Mouse (Mus musculus) forebrain, embryonic 15.5 days (tissue): ENCODE results near the gene Wdr93. TPM values are rescaled to one million over a fixed set of nuclear protein-coding genes. Genes with fewer than 3 reads are reported as not detected.
"Not testable (repeated sequence)": the region's sequence is repeated elsewhere in the genome, so short reads cannot be mapped to it uniquely, and the experiment has no call there.

ENCODE experiments used
- ATAC-seq: fragments of 200-750 bp; cut with Nextera tagmentation; replicated peaks from 2 replicates; pipeline ENCODE4 v1.8.0; 2017; ENCODE audit warnings: mild to moderate bottlenecking, moderate TSS enrichment, moderate library complexity
- H3K27ac ChIP-seq: fragments of 300-500 bp; sonication (generic); replicated peaks from 2 replicates; pipeline ENCODE4 v1.5.1; 2015; ENCODE audit warnings: mild to moderate bottlenecking, inconsistent platforms
- H3K27me3 ChIP-seq: fragments of 300-500 bp; sonication (generic); 2 replicates; pipeline ENCODE4 v1.6.1; 2015; ENCODE audit warnings: inconsistent platforms
- H3K36me3 ChIP-seq: fragments of 300-500 bp; sonication (generic); 2 replicates; pipeline ENCODE4 v1.6.1; 2015; ENCODE audit warnings: mild to moderate bottlenecking, inconsistent platforms
- H3K4me1 ChIP-seq: fragments of 300-500 bp; sonication (generic); 2 replicates; pipeline ENCODE4 v1.6.1; 2015; ENCODE audit warnings: inconsistent platforms
- H3K4me2 ChIP-seq: fragments of 300-500 bp; sonication (generic); replicated peaks from 2 replicates; pipeline ENCODE4 v1.6.1; 2015; ENCODE audit warnings: mild to moderate bottlenecking, inconsistent platforms
- H3K4me3 ChIP-seq: fragments of 300-500 bp; sonication (generic); 2 replicates; pipeline ENCODE4 v1.5.1; 2015; ENCODE audit warnings: mild to moderate bottlenecking, inconsistent platforms
- H3K9ac ChIP-seq: fragments of 300-500 bp; sonication (generic); replicated peaks from 2 replicates; pipeline ENCODE4 v1.6.1; 2015; ENCODE audit warnings: mild to moderate bottlenecking, inconsistent platforms
- H3K9me3 ChIP-seq: fragments of 300-500 bp; sonication (generic); 2 replicates; pipeline ENCODE4 v1.6.1; 2016; ENCODE audit warnings: inconsistent platforms
- whole genome bisulfite sequencing: fragments of 180-500 bp; shearing (Covaris S2); methylation state at CpG from one replicate; pipeline ENCODE4 v1.1.7; 2015; ENCODE audit warnings: mixed read lengths; 5-methylcytosine and 5-hydroxymethylcytosine counted together
- polyA plus RNA-seq: library from polyadenylated mRNA; unstranded; fragments of >200 nt; fragmentation: Nextera tagmentation; extraction: Ambion mirVana; gene quantifications from 2 replicates; pipeline ENCODE4 v1.2.1, GENCODE M21; 2015

The Wdr93 gene
- polyA plus RNA-seq, 1 experiment from 2014 or later: 0.85 TPM

- WGBS: 26% methylated on average over 2 of the region's 2 CpGs
- H3K4me3 ChIP-seq, ATAC-seq, H3K27ac ChIP-seq, H3K4me2 ChIP-seq, H3K36me3 ChIP-seq, H3K9ac ChIP-seq, H3K9me3 ChIP-seq: not testable (repeated sequence)
- peaks cover 36% of the 10 kb centered on the region for H3K27me3 ChIP-seq
- peaks cover 16% of the 10 kb centered on the region for H3K4me1 ChIP-seq
Observed at GRCm38 (mm10) chr7:79789812-79790211, 46.8 kb downstream of the Wdr93 start.

GRCm38 (mm10) chr7:79792635-79793421 is 49.9 kb downstream of the Wdr93 start:
- WGBS: 2% methylated on average over 79 of the region's 80 CpGs
- H3K4me1 ChIP-seq: peaks cover 16% of the 10 kb centered on the region
- no peaks in the 10 kb centered on the region for H3K36me3 ChIP-seq
- H3K9me3 ChIP-seq: no peaks in the 10 kb centered on the region
- H3K4me3 ChIP-seq: peak overlapping the region; percentile 50
- peaks cover 36% of the 10 kb centered on the region for H3K27me3 ChIP-seq
- H3K9ac ChIP-seq: peak overlapping the region; percentile 50
- ATAC-seq: peak; percentile 65
- no peak overlapping the region for H3K27ac ChIP-seq
- peak overlapping the region; percentile 62 for H3K4me2 ChIP-seq

GRCm38 (mm10) chr7:79793688-79794087 is 50.7 kb downstream of the Wdr93 start, which contains the start of gene Mesp1:
TSS of gene Mesp1 (minus strand) at chr7:79793788.
- WGBS: 74% methylated on average over 6 of the region's 6 CpGs
- no peaks in the 10 kb centered on the region for H3K9me3 ChIP-seq
- peaks cover 16% of the 10 kb centered on the region for H3K4me1 ChIP-seq
- H3K27ac ChIP-seq: no peak within 1 kb of the TSS
- H3K36me3 ChIP-seq: no peaks in the 10 kb centered on the region
- peak within 1 kb of the TSS; percentile 50 for H3K4me3 ChIP-seq
- peak within 1 kb of the TSS; percentile 62 for H3K4me2 ChIP-seq
- H3K27me3 ChIP-seq: peaks cover 36% of the 10 kb centered on the region
- ATAC-seq: no peak
- peak within 1 kb of the TSS; percentile 50 for H3K9ac ChIP-seq

- WGBS: 27% methylated on average over 5 of the region's 5 CpGs
- H3K36me3 ChIP-seq: no peaks in the 10 kb centered on the region
- H3K9me3 ChIP-seq: no peaks in the 10 kb centered on the region
- ATAC-seq: 0 out of 2 replicates have a peak, but pooled peaks have one; percentile 16
- no peaks in the 10 kb centered on the region for H3K4me1 ChIP-seq
- no peak overlapping the region for H3K4me3 ChIP-seq
- no peak overlapping the region for H3K27ac ChIP-seq
- no peak overlapping the region for H3K9ac ChIP-seq
- peaks cover 7% of the 10 kb centered on the region for H3K27me3 ChIP-seq
- H3K4me2 ChIP-seq: no peak overlapping the region
Observed at GRCm38 (mm10) chr7:79798606-79799005, 55.6 kb downstream of the Wdr93 start.

- 0 out of 2 replicates have a peak, but pooled peaks have one; percentile 38 for ATAC-seq
Observed at GRCm38 (mm10) chr7:79799048-79799447, 56.1 kb downstream of the Wdr93 start.

GRCm38 (mm10) chr7:79799506-79799905 is 56.5 kb downstream of the Wdr93 start:
- ATAC-seq: no peak; the same call in 1 of the 2 replicates
- Histone ChIP-seq H3K36me3 (no peaks in the 10 kb centered on the region), H3K4me3 (no peak overlapping the region), H3K4me2 (no peak overlapping the region), H3K4me1 (no peaks in the 10 kb centered on the region), H3K27ac (no peak overlapping the region), H3K9me3 (no peaks in the 10 kb centered on the region), H3K9ac (no peak overlapping the region), H3K27me3 (no peaks in the 10 kb centered on the region)
- WGBS: 72% methylated on average over 6 of the region's 6 CpGs

More at GRCm38 (mm10) chr7:79799048-79799447, 56.1 kb downstream of the Wdr93 start:
- 1% methylated on average over 8 of the region's 8 CpGs for WGBS
- Histone ChIP-seq H3K9ac (no peak overlapping the region), H3K4me2 (no peak overlapping the region), H3K27ac (no peak overlapping the region), H3K36me3 (no peaks in the 10 kb centered on the region), H3K27me3 (0 out of 2 replicates have a peak, but pooled peaks cover 2% of the 10 kb centered on the region), H3K4me1 (no peaks in the 10 kb centered on the region), H3K4me3 (no peak overlapping the region), H3K9me3 (no peaks in the 10 kb centered on the region)

- 86% methylated on average over 4 of the region's 4 CpGs for whole genome bisulfite sequencing
Observed at GRCm38 (mm10) chr7:79800336-79800735, 57.4 kb downstream of the Wdr93 start.

GRCm38 (mm10) chr7:79801391-79801790 is 58.4 kb downstream of the Wdr93 start:
- 76% methylated on average over 11 of the region's 11 CpGs for WGBS
- no peak for ATAC-seq
- H3K4me3 ChIP-seq: no peak overlapping the region
- H3K27me3 ChIP-seq: no peaks in the 10 kb centered on the region
- no peak overlapping the region for H3K4me2 ChIP-seq
- H3K9me3 ChIP-seq: no peaks in the 10 kb centered on the region
- no peak overlapping the region for H3K27ac ChIP-seq
- H3K36me3 ChIP-seq: no peaks in the 10 kb centered on the region
- H3K4me1 ChIP-seq: no peaks in the 10 kb centered on the region
- no peak overlapping the region for H3K9ac ChIP-seq

More at GRCm38 (mm10) chr7:79800336-79800735, 57.4 kb downstream of the Wdr93 start:
- H3K36me3 ChIP-seq: no peaks in the 10 kb centered on the region
- no peak overlapping the region for H3K27ac ChIP-seq
- no peaks in the 10 kb centered on the region for H3K27me3 ChIP-seq
- no peak for ATAC-seq
- no peak overlapping the region for H3K4me3 ChIP-seq
- no peak overlapping the region for H3K4me2 ChIP-seq
- H3K9me3 ChIP-seq: no peaks in the 10 kb centered on the region
- H3K9ac ChIP-seq: no peak overlapping the region
- H3K4me1 ChIP-seq: no peaks in the 10 kb centered on the region

GRCm38 (mm10) chr7:79802037-79802436 is 59.1 kb downstream of the Wdr93 start:
- no peaks in the 10 kb centered on the region for H3K27me3 ChIP-seq
- H3K4me2 ChIP-seq: no peak overlapping the region
- no peaks in the 10 kb centered on the region for H3K4me1 ChIP-seq
- no peak for ATAC-seq
- H3K36me3 ChIP-seq: no peaks in the 10 kb centered on the region
- H3K27ac ChIP-seq: no peak overlapping the region
- no peak overlapping the region for H3K9ac ChIP-seq
- no peak overlapping the region for H3K4me3 ChIP-seq
- WGBS: 75% methylated on average over 5 of the region's 5 CpGs
- no peaks in the 10 kb centered on the region for H3K9me3 ChIP-seq

GRCm38 (mm10) chr7:79803887-79804286 is 60.9 kb downstream of the Wdr93 start:
- H3K4me2 ChIP-seq: no peak overlapping the region
- no peaks in the 10 kb centered on the region for H3K27me3 ChIP-seq
- H3K4me1 ChIP-seq: no peaks in the 10 kb centered on the region
- no peaks in the 10 kb centered on the region for H3K36me3 ChIP-seq
- H3K4me3 ChIP-seq: no peak overlapping the region
- WGBS: 51% methylated on average over 2 of the region's 2 CpGs
- no peak overlapping the region for H3K9ac ChIP-seq
- H3K27ac ChIP-seq: no peak overlapping the region
- ATAC-seq: no peak
- no peaks in the 10 kb centered on the region for H3K9me3 ChIP-seq

GRCm38 (mm10) chr7:79808561-79808960 is 65.6 kb downstream of the Wdr93 start:
- H3K4me3 ChIP-seq: no peak overlapping the region
- no peaks in the 10 kb centered on the region for H3K9me3 ChIP-seq
- peaks cover 8% of the 10 kb centered on the region for H3K4me1 ChIP-seq
- no peaks in the 10 kb centered on the region for H3K36me3 ChIP-seq
- ATAC-seq: no peak
- no peak overlapping the region for H3K9ac ChIP-seq
- H3K27me3 ChIP-seq: 0 out of 2 replicates have a peak, but pooled peaks cover 3% of the 10 kb centered on the region
- H3K4me2 ChIP-seq: no peak overlapping the region
- WGBS: 90% methylated on average over 7 of the region's 7 CpGs
- no peak overlapping the region for H3K27ac ChIP-seq

- 0 out of 2 replicates have a peak, but pooled peaks cover 3% of the 10 kb centered on the region for H3K27me3 ChIP-seq
- no peaks in the 10 kb centered on the region for H3K9me3 ChIP-seq
- no peak within 1 kb of the TSS for H3K27ac ChIP-seq
- H3K4me3 ChIP-seq: peak within 1 kb of the TSS; percentile 44
- H3K4me2 ChIP-seq: peak within 1 kb of the TSS; percentile 76
- peak; percentile 75 for ATAC-seq
- 19% methylated on average over 71 of the region's 71 CpGs for WGBS
- H3K36me3 ChIP-seq: no peaks in the 10 kb centered on the region
- H3K4me1 ChIP-seq: peaks cover 8% of the 10 kb centered on the region
- H3K9ac ChIP-seq: peak within 1 kb of the TSS; percentile 57
Observed at GRCm38 (mm10) chr7:79810611-79811506, 67.9 kb downstream of the Wdr93 start, which contains the start of gene Mesp2. TSS of gene Mesp2 (plus strand) at chr7:79810727.
